Mouse (Mus musculus) ovary, adult 18-20 months (tissue): ENCODE data around the gene Agfg2.

Experiments
- DNase-seq: peaks from one replicate; pipeline ENCODE4 v3.0.0; 2022; ENCODE audit warnings: low spot score, mixed read lengths

The Agfg2 gene

DNA sequence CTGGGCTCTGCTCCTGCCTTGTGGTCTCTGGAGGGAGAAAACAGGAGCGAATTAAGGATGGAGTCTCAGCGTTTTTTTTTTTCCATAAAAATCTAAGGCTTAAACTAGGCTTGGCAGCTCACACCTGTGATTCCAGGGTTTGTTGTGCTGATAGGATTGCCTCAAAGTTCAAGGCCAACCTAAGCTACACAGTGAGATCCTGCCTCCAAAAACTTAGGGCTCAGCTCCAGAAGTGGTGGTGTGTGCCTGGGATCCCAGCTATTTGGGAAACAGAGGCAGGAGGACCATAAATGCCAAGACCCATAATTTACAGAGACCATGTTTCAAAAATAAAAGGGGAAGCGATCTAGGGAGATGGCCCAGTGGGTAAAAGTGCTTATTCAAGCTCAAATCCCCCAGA lies 75.2 kb downstream of the Agfg2 start:
- DNase-seq: no peak

DNA sequence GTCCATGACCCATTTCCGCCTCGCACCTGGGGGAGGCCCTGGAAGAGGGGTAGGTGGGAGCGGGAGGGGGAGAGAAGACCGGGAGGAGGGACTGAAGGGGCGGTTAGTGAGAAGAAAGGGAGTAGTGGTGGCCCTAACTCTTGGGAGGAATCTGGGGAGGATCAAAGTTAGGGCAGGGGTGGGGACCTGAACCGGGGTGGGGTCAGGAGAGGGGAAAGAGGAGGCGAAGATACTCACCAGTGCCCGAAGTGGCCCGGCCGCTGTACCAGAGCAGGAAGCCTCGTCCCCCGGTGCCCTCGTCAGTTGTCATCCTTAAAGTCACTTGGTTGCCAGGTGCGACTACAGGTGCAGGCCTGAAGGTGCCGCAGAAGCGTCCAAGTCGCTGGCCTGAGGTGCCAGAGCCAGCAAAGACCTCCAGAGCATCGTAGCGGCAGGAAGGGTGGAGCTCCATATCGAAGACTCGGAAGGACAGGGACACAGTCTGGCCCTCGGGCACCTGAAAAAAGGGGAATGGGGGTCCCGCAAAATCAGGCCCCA lies 75.8 kb downstream of the Agfg2 start:
- DNase-seq: no peak

DNA sequence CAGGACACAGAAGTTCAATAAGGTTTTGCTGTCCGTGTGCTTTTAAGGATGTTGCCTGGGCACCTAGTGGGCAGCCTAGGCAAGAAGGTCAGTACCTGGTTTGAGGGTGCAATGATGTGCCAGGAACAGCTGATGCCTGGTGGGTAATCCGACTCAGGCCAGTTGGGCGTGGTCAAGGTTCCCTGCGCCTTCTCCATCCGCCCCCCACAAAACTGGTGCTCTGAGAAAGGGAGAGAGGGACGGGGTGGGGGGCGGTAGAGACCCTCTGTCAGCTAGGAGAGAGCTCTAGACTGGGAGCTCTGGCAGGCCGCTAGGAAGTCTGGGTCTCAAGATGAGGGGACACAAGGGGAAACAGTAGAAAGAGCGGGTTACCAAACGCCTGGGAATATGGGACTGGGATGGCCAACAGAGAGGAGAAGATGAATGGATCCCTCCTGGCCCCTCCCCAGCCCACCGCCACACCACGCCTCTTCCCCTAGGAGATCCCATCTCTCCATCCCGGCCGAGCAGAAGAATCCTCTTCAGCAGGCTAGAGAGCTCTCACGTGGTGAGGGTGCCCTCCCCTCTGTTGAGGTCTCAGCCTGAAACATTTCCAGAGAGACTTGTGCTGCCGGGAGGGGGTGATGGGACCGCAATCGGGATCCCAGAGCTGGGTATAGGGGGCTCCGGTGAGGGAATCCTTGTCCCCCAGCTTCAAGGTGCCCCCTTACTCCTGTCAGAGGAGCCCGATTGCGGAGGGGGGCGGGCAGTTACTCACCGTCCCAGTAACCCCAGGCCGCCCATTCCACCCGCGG lies 76.5 kb downstream of the Agfg2 start:
- no peak for DNase-seq

DNA sequence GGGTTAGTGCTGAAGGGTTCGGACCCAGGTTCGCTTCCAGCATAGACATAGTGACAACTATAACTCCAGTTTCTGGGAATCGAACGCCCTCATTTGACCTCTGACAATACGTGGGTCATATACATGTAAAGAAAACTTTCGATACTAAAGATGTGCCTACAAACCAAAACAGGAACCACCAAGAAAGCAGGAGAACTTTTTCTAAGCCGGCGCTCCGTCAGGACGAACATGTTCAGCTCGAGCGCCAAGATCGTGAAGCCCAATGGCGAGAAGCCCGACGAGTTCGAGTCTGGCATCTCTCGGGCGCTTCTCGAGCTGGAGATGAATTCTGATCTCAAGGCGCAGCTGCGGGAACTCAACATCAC lies 83.2 kb downstream of the Agfg2 start:
- DNase-seq: no peak

DNA sequence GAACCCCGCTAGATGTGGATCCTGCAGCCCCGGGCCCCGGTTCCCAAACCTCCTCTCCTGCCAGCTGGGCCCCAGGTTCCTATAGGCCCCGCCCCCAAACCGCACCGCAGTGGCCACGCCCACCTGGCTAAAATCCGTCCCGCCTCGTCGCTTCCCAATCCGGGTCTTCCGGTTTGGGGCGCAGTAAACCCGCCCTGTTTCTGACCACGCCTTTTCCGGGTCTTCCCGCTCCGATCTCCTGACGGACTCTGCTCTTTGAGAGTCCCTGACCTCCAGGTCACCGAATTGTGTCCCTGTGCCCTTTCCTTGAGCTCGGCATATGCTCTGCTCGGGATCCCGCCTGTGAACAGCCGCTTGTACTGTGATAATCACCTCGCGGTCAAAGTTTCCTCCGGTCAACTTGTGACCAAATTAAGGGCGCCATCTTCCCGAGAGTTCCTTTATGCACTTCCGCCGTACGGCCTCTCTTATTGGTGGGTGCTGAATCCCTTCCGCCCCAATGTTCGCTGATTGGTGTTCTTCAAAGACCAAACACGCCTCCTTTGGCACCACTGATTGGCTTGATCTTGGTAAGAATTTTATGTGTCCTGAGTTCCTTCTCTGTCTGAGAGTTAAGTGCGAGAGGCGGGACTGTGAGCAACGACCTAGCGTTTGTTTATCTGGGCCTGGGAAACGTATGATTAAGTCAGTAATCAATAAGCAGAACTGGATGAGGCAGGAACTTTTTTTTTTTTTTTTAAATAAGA lies 83.7 kb downstream of the Agfg2 start, which contains the start of gene Mospd3:
TSS of gene Mospd3 (minus strand) at position 440 of the 746 bp plus-strand sequence.
- peak; percentile 92 for DNase-seq
